Mouse (Mus musculus) forebrain, embryonic 10.5 days (tissue): ENCODE results near the gene Slc25a33. TPM values are rescaled to one million over a fixed set of nuclear protein-coding genes. Genes with fewer than 3 reads are reported as not detected.
"Not testable (repeated sequence)": the region's sequence is repeated elsewhere in the genome, so short reads cannot be mapped to it uniquely, and the experiment has no call there.

Source experiments
- DNase-seq: peaks from one replicate; pipeline ENCODE4 v3.0.0-alpha.2; 2017; ENCODE audit warnings: low spot score; ENCODE audit errors: extremely low spot score
- H3K27ac ChIP-seq: fragments of 300-500 bp; sonication (generic); 2 replicates; pipeline ENCODE4 v1.5.1; 2016; ENCODE audit warnings: mild to moderate bottlenecking
- H3K27me3 ChIP-seq: fragments of 300-500 bp; sonication (generic); 2 replicates; pipeline ENCODE4 v1.6.1; 2016; ENCODE audit warnings: mild to moderate bottlenecking; ENCODE audit not compliant: poor library complexity, severe bottlenecking
- H3K36me3 ChIP-seq: fragments of 300-500 bp; sonication (generic); replicated peaks from 2 replicates; pipeline ENCODE4 v1.6.1; 2016; ENCODE audit warnings: mild to moderate bottlenecking, moderate library complexity
- H3K4me1 ChIP-seq: fragments of 300-500 bp; sonication (generic); 2 replicates; pipeline ENCODE4 v1.6.1; 2016
- H3K4me3 ChIP-seq: fragments of 300-500 bp; sonication (generic); 2 replicates; pipeline ENCODE4 v1.5.1; 2016; ENCODE audit warnings: mild to moderate bottlenecking, moderate library complexity
- H3K9me3 ChIP-seq: fragments of 300-500 bp; sonication (generic); 2 replicates; pipeline ENCODE4 v1.6.1; 2016; ENCODE audit warnings: mild to moderate bottlenecking, moderate library complexity
- whole genome bisulfite sequencing: fragments of 180-500 bp; shearing (Covaris S2); methylation state at CpG from one replicate; pipeline ENCODE4 v1.1.7; 2016; 5-methylcytosine and 5-hydroxymethylcytosine counted together
- polyA plus RNA-seq: library from polyadenylated mRNA; unstranded; fragments of >200 nt; fragmentation: Nextera tagmentation; extraction: Ambion mirVana; gene quantifications from 2 replicates; pipeline ENCODE4 v1.2.1, GENCODE M21; 2016

Slc25a33 gene
- 13.4 and 15.0 TPM in 2 replicates for polyA plus RNA-seq

- H3K9me3 ChIP-seq: no peaks in the 10 kb centered on the region
- peaks cover 29% of the 10 kb centered on the region for H3K4me1 ChIP-seq
- peak; percentile 94 for DNase-seq
- no peaks in the 10 kb centered on the region for H3K36me3 ChIP-seq
- peak within 1 kb of the TSS; percentile 84 for H3K4me3 ChIP-seq
- H3K27ac ChIP-seq: peak within 1 kb of the TSS; percentile 91
- WGBS: under 1% methylated on average over 51 of the region's 51 CpGs
- H3K27me3 ChIP-seq: peaks cover 79% of the 10 kb centered on the region
These were observed at the start of gene Slc25a33 for GRCm38 (mm10) chr4:149774094-149774470. Slc25a33 (minus strand) TSS chr4:149774277.

- H3K9me3 ChIP-seq: no peaks in the 10 kb centered on the region
- H3K4me1 ChIP-seq: peaks cover 30% of the 10 kb centered on the region
- no peaks in the 10 kb centered on the region for H3K36me3 ChIP-seq
- no peak overlapping the region; the same call in 1 of the 2 replicates for H3K27ac ChIP-seq
- WGBS: 78% methylated on average over 7 of the region's 7 CpGs
- DNase-seq: no peak
- H3K4me3 ChIP-seq: no peak overlapping the region
- H3K27me3 ChIP-seq: no peaks in the 10 kb centered on the region
These were observed 48.6 kb upstream of the Slc25a33 start for GRCm38 (mm10) chr4:149822586-149823196.

GRCm38 (mm10) chr4:149822126-149822525 is 48.0 kb upstream of the Slc25a33 start:
- Histone ChIP-seq H3K27me3 (no peaks in the 10 kb centered on the region), H3K27ac (peak overlapping the region; percentile 62; the same call in 1 of the 2 replicates), H3K9me3 (no peaks in the 10 kb centered on the region), H3K36me3 (no peaks in the 10 kb centered on the region), H3K4me3 (no peak overlapping the region), H3K4me1 (peaks cover 30% of the 10 kb centered on the region)
- 67% methylated on average over 9 of the region's 9 CpGs for WGBS
- peak; percentile 33 for DNase-seq

- H3K27ac ChIP-seq: no peak overlapping the region
- no peak overlapping the region for H3K4me3 ChIP-seq
- no peak for DNase-seq
- H3K9me3 ChIP-seq: no peaks in the 10 kb centered on the region
- WGBS: 68% methylated on average over 6 of the region's 6 CpGs
- no peaks in the 10 kb centered on the region for H3K27me3 ChIP-seq
- H3K4me1 ChIP-seq: peaks cover 30% of the 10 kb centered on the region
- no peaks in the 10 kb centered on the region for H3K36me3 ChIP-seq
These were observed 46.5 kb upstream of the Slc25a33 start for GRCm38 (mm10) chr4:149820569-149820968.

GRCm38 (mm10) chr4:149819195-149819594 is 45.1 kb upstream of the Slc25a33 start:
- Histone ChIP-seq H3K27ac (no peak overlapping the region), H3K36me3 (no peaks in the 10 kb centered on the region), H3K9me3 (no peaks in the 10 kb centered on the region), H3K4me3 (no peak overlapping the region), H3K27me3 (no peaks in the 10 kb centered on the region), H3K4me1 (peaks cover 29% of the 10 kb centered on the region)
- DNase-seq: no peak
- 85% methylated on average over 3 of the region's 3 CpGs for WGBS

GRCm38 (mm10) chr4:149816598-149816997 is 42.5 kb upstream of the Slc25a33 start:
- peaks cover 18% of the 10 kb centered on the region for H3K4me1 ChIP-seq

GRCm38 (mm10) chr4:149815586-149815985 is 41.5 kb upstream of the Slc25a33 start:
- H3K27me3 ChIP-seq: peaks cover 3% of the 10 kb centered on the region
- no peak overlapping the region for H3K4me3 ChIP-seq
- 90% methylated on average over 14 of the region's 14 CpGs for WGBS
- peaks cover 13% of the 10 kb centered on the region for H3K4me1 ChIP-seq
- no peaks in the 10 kb centered on the region for H3K9me3 ChIP-seq
- no peak for DNase-seq
- no peak overlapping the region for H3K27ac ChIP-seq
- no peaks in the 10 kb centered on the region for H3K36me3 ChIP-seq

More at GRCm38 (mm10) chr4:149816598-149816997, 42.5 kb upstream of the Slc25a33 start:
- 93% methylated on average over 9 of the region's 9 CpGs for WGBS
- Histone ChIP-seq H3K27me3 (no peaks in the 10 kb centered on the region; the same call in 1 of the 2 replicates), H3K36me3 (no peaks in the 10 kb centered on the region), H3K4me3 (no peak overlapping the region), H3K9me3 (no peaks in the 10 kb centered on the region), H3K27ac (no peak overlapping the region; the same call in 1 of the 2 replicates)
- no peak for DNase-seq

- Histone ChIP-seq H3K27me3 (peaks cover 23% of the 10 kb centered on the region), H3K27ac (no peak overlapping the region), H3K4me1 (peaks cover 12% of the 10 kb centered on the region), H3K36me3 (no peaks in the 10 kb centered on the region), H3K9me3 (no peaks in the 10 kb centered on the region), H3K4me3 (no peak overlapping the region)
- 69% methylated on average over 14 of the region's 14 CpGs for WGBS
- no peak for DNase-seq
These were observed 39.5 kb upstream of the Slc25a33 start for GRCm38 (mm10) chr4:149813409-149814184.

- Histone ChIP-seq H3K4me1 (peaks cover 20% of the 10 kb centered on the region), H3K27me3 (peaks cover 44% of the 10 kb centered on the region)
- H3K9me3 ChIP-seq, H3K27ac ChIP-seq, H3K36me3 ChIP-seq, DNase-seq, H3K4me3 ChIP-seq: not testable (repeated sequence)
These were observed 36.3 kb upstream of the Slc25a33 start for GRCm38 (mm10) chr4:149810372-149810771.

GRCm38 (mm10) chr4:149808584-149809227 is 34.6 kb upstream of the Slc25a33 start:
- Histone ChIP-seq H3K4me3 (no peak overlapping the region), H3K4me1 (peaks cover 16% of the 10 kb centered on the region), H3K27me3 (peaks cover 61% of the 10 kb centered on the region), H3K27ac (no peak overlapping the region), H3K9me3 (no peaks in the 10 kb centered on the region), H3K36me3 (no peaks in the 10 kb centered on the region)
- DNase-seq: no peak
- 40% methylated on average over 11 of the region's 11 CpGs for WGBS

GRCm38 (mm10) chr4:149808060-149808567 is 34.0 kb upstream of the Slc25a33 start:
- Histone ChIP-seq H3K27ac (no peak overlapping the region), H3K27me3 (peaks cover 67% of the 10 kb centered on the region), H3K4me3 (no peak overlapping the region), H3K9me3 (no peaks in the 10 kb centered on the region), H3K4me1 (peaks cover 13% of the 10 kb centered on the region), H3K36me3 (no peaks in the 10 kb centered on the region)
- 31% methylated on average over 14 of the region's 14 CpGs for WGBS
- no peak for DNase-seq

GRCm38 (mm10) chr4:149806699-149807381 is 32.8 kb upstream of the Slc25a33 start:
- 54% methylated on average over 19 of the region's 19 CpGs for WGBS
- Histone ChIP-seq H3K36me3 (no peaks in the 10 kb centered on the region), H3K27ac (no peak overlapping the region), H3K27me3 (peaks cover 72% of the 10 kb centered on the region), H3K9me3 (no peaks in the 10 kb centered on the region), H3K4me3 (no peak overlapping the region), H3K4me1 (peaks cover 24% of the 10 kb centered on the region)
- peak; percentile 92 for DNase-seq
